Mouse (Mus musculus) liver, embryonic 14.5 days (tissue): ENCODE data around the gene Dmap1.

Experiments used
- CTCF ChIP-seq: IDR thresholded peaks from 2 replicates; pipeline ENCODE4 v1.5.1; 2016; ENCODE audit warnings: antibody characterized with exemption, low read depth, control low read depth
- EP300 ChIP-seq: IDR thresholded peaks from 2 replicates; pipeline ENCODE4 v1.6.1; 2016; ENCODE audit warnings: antibody characterized with exemption, low read depth

DNA sequence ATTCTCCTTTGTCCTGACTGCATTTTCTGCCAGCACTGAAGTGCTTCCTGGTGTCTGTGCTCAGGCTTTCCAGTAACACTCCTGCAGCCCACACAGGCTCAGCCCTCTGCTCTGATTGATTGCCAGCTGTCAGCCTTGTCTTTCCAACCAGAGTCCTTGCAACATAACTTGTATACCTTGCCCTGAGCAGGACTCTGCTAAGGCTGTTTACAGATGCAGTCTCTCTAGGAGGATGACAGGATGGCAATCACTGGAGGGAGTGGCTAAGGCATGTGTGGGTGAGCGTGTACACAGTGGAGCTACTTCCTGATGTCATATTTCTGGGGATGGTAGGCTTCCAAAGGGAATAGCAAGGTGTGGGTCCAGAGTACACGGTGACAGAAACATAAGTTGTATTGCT is 36.2 kb downstream of the Dmap1 start:
- TF ChIP-seq EP300 (no peak), CTCF (no peak)
